In genomic region chr4:114415925-114416645, GRCm38 (mm10) we compare ENCODE assay signal across 10 mouse cellular contexts. TPM values are rescaled to one million over a fixed set of nuclear protein-coding genes. Genes with fewer than 3 reads are reported as not detected.
DNase-seq lines count a peak whose midpoint lies in the region; ATAC-seq and TF ChIP-seq lines count a peak whose summit lies in the region.
"Had no signal": no experiment of that assay in that cellular context is flagged by ENCODE, and none has a peak within 500 bp of the region (broad histone marks: within the 10 kb centered on the region; RNA-seq: fewer than 3 reads in every experiment).

No protein-coding gene starts in this region.

- ATAC-seq in frontal cortex, adult (ENCODE audit: low TSS enrichment): peak; percentile 90
- ATAC-seq in liver, embryonic 11.5 days (replicated peaks; ENCODE audit: low FRiP score): no peak

- no peak for TF ChIP-seq CTCF in olfactory bulb, adult 2 months (IDR thresholded peaks at IDR 0.05; ENCODE audit: insufficient read depth, low read depth, low read length)

- peaks cover 12% of the 10 kb centered on the region for H3K4me1 ChIP-seq in olfactory bulb, adult 2 months (ENCODE audit: control insufficient read depth, insufficient read depth, low read length)
- no peaks in the 10 kb centered on the region for H3K4me1 ChIP-seq in liver, embryonic 11.5 days (replicated peaks; ENCODE audit: control insufficient read depth, insufficient read depth, low read length)

- peak; percentile 34 for DNase-seq in layer of hippocampus, adult 11-12 months (ENCODE audit: low spot score)
- DNase-seq in layer of hippocampus, postnatal 36 days: no peak
- DNase-seq in heart, postnatal 4 days: peak; percentile 54
- DNase-seq in B cell, adult 2 months: no peak
- DNase-seq in cerebellum, adult 9-10 months: no peak
- no peak for DNase-seq in liver, embryonic 11.5 days (ENCODE audit: low spot score)
- DNase-seq: kidney, postnatal 14 days had no signal

- H3K27ac ChIP-seq in olfactory bulb, adult 2 months (ENCODE audit: insufficient read depth, low read depth, low read length): no peak overlapping the region
- H3K27ac ChIP-seq in liver, embryonic 11.5 days (ENCODE audit: low read depth, low read length): no peak overlapping the region
- H3K27ac ChIP-seq: neural tube, embryonic 12.5 days had no signal

- TF ChIP-seq POLR2A in olfactory bulb, adult 2 months (IDR thresholded peaks at IDR 0.05; ENCODE audit: insufficient read depth, low read depth, low read length): no peak

- H3K4me2 ChIP-seq in liver, embryonic 11.5 days: no peak overlapping the region
- H3K4me2 ChIP-seq: neural tube, embryonic 12.5 days had no signal

- 0 out of 2 replicates have a peak overlapping the region, but pooled peaks have one; percentile 3 for H3K4me3 ChIP-seq in olfactory bulb, adult 2 months (ENCODE audit: insufficient read depth, low read depth, low read length)
- H3K4me3 ChIP-seq in liver, embryonic 11.5 days (ENCODE audit: low read depth, low read length): no peak overlapping the region
- H3K4me3 ChIP-seq: neural tube, embryonic 12.5 days had no signal

- H3K36me3 ChIP-seq in liver, embryonic 11.5 days (ENCODE audit: control insufficient read depth, insufficient read depth, low read length): no peaks in the 10 kb centered on the region
- H3K36me3 ChIP-seq: neural tube, embryonic 12.5 days had no signal

- 12% methylated on average over 16 of the region's 16 CpGs for WGBS in olfactory bulb, adult 2 months
- 49% methylated on average over 16 of the region's 16 CpGs for WGBS in liver, embryonic 11.5 days

- H3K9ac ChIP-seq in liver, embryonic 11.5 days (ENCODE audit: low read depth, low read length): no peak overlapping the region
- H3K9ac ChIP-seq: neural tube, embryonic 12.5 days had no signal

- H3K27me3 ChIP-seq in liver, embryonic 11.5 days (replicated peaks; ENCODE audit: control insufficient read depth, insufficient read depth, low read length): peaks cover 3% of the 10 kb centered on the region
- H3K27me3 ChIP-seq: neural tube, embryonic 12.5 days had no signal

- no peaks in the 10 kb centered on the region for H3K9me3 ChIP-seq in liver, embryonic 11.5 days (ENCODE audit: control insufficient read depth, low read length)
- H3K9me3 ChIP-seq: neural tube, embryonic 12.5 days had no signal

RNA-seq across cellular contexts. Expression of gene Trabd2b, which starts 9.6 kb away (rescaled TPM):
- total RNA-seq in layer of hippocampus, postnatal 36 days (2021): 1 to 10 TPM; 1.0 to 1.8 TPM
- 10 to 100 TPM; 19.0 to 19.9 TPM for total RNA-seq in heart, postnatal 4 days (2021)
- not detected in 2 replicates for polyA plus RNA-seq in olfactory bulb, adult 2 months (2012; ENCODE audit: insufficient read depth, insufficient read length, low replicate concordance, missing spikeins)
- 1.1 and 1.3 TPM in 2 replicates for polyA plus RNA-seq in liver, embryonic 11.5 days (2014; fragmentation: Nextera tagmentation; extraction: Ambion mirVana)

Comparison
In these comparisons a context has a peak if more than half of its experiments do, and no peak if none do; other contexts are left out.
1. DNase-seq: peak in layer of hippocampus, adult 11-12 months (single experiment) and heart, postnatal 4 days (single experiment); none in layer of hippocampus, postnatal 36 days (0 of 2), B cell, adult 2 months (0 of 2), cerebellum, adult 9-10 months (single experiment) and liver, embryonic 11.5 days (single experiment).
2. RNA of gene Trabd2b, which starts 9.6 kb away (total RNA-seq): 19.0 to 19.9 TPM in heart, postnatal 4 days; 1.0 to 1.8 TPM in layer of hippocampus, postnatal 36 days; every median in the first group is over 4 times any median in the second.